Comparison of ENCODE assay signal across 31 mouse cellular contexts in the genomic region with DNA sequence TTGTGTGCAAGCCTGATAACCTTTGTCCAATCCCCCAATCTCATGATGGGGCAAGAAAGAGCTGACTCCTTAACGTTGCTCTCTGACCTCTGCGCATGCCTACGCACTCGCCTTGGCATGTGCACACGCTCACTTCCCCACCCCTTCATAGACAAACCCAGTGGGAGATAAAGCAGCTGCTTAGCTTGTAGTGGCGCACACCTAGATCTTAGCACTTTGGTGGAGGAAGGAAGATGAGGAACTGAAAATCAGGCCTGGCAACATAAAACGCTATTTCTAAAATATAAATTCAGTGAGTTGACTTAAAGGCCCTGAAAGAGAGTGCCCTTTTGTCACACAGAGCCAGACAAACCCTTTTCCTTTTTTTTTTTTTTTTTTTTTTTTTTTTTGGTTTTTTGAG. TPM values are rescaled to one million over a fixed set of nuclear protein-coding genes. Genes with fewer than 3 reads are reported as not detected.
A peak's percentile ranks its signal among the peaks of the same experiment; 100 is the strongest.
DNase-seq lines count a peak whose midpoint lies in the region; ATAC-seq and TF ChIP-seq lines count a peak whose summit lies in the region.
"Had no signal": no experiment of that assay in that cellular context is flagged by ENCODE, and none has a peak within 500 bp of the region (broad histone marks: within the 10 kb centered on the region; RNA-seq: fewer than 3 reads in every experiment).

No protein-coding gene starts in this region.

- H3K9ac ChIP-seq in CH12.LX (ENCODE audit: insufficient read depth, low read depth), result no peak overlapping the region
- H3K9ac ChIP-seq: embryonic facial prominence, embryonic 12.5 days; hindbrain, embryonic 13.5 days; limb, embryonic 12.5 days; neural tube, embryonic 13.5 days; stomach, embryonic 15.5 days had no signal

- TF ChIP-seq POLR2A in CH12.LX (IDR thresholded peaks at IDR 0.05; ENCODE audit: low read depth, low read length), result no peak

- peak; percentile 52 for TF ChIP-seq EP300 in CH12.LX (IDR thresholded peaks at IDR 0.05; ENCODE audit: low read length)

- no peaks in the 10 kb centered on the region for H3K79me2 ChIP-seq in CH12.LX (replicated peaks; ENCODE audit: control insufficient read depth, extremely low read depth, insufficient read depth, poor library complexity, severe bottlenecking)

- H3K27ac ChIP-seq in CH12.LX (ENCODE audit: insufficient read depth, low read depth), result no peak overlapping the region
- H3K27ac ChIP-seq: embryonic facial prominence, embryonic 12.5 days; hindbrain, embryonic 13.5 days; kidney, postnatal 0 days; limb, embryonic 12.5 days; midbrain, embryonic 10.5 days; neural tube, embryonic 13.5 days; stomach, embryonic 15.5 days had no signal

- peak; percentile 93 for ATAC-seq in granulocyte monocyte progenitor cell, adult 5-6 weeks (replicated peaks; ENCODE audit: poor library complexity, severe bottlenecking)
- peak; percentile 95 for ATAC-seq in neutrophil, adult 5-6 weeks (ENCODE audit: extremely low read depth, insufficient number of reproducible peaks, low FRiP score, poor library complexity, severe bottlenecking)
- ATAC-seq: forebrain, embryonic 14.5 days; intestine, embryonic 16.5 days had no signal

- peaks cover 9 to 59% of the 10 kb centered on the region in 2 experiments for H3K36me3 ChIP-seq in CH12.LX (replicated peaks in 1 of 2; ENCODE audit: control insufficient read depth in 1 of 2, insufficient read depth in 1 of 2, low read length in 1 of 2)

- intact Hi-C loops in heart, postnatal 25 days (cut with DNase I), result no loop called here

- in situ Hi-C loops in CH12.LX (cut with MboI; ENCODE audit: low pct_ligation_motif_present, low pct_unique_long_range_greater_than_20kb, low sequenced_read_pairs), result loop anchor here (10.0 kb wide), 1 partner anchor 46 kb away; no protein-coding TSS in a partner anchor

- dilution Hi-C loops in CH12.LX (cut with MboI; ENCODE audit: extremely low pct_ligation_motif_present, extremely low pct_unique_long_range_greater_than_20kb, low sequenced_read_pairs), result no loop called here

- H3K4me2 ChIP-seq in CH12.LX (ENCODE audit: insufficient read depth, low read depth, poor library complexity, severe bottlenecking), result no peak overlapping the region
- H3K4me2 ChIP-seq: embryonic facial prominence, embryonic 12.5 days; heart, embryonic 11.5 days; hindbrain, embryonic 13.5 days; limb, embryonic 12.5 days; neural tube, embryonic 13.5 days; stomach, embryonic 15.5 days had no signal

- TF ChIP-seq RAD21 in CH12.LX (IDR thresholded peaks at IDR 0.05; ENCODE audit: low read depth, low read length), result no peak

- TF ChIP-seq CTCF in CH12.LX (conservative IDR thresholded peaks at IDR 0.05 in 1 of 2, IDR thresholded peaks at IDR 0.05 in 1 of 2; ENCODE audit: low read depth in 2 of 2, low read length in 2 of 2), result no peak

- peaks cover 3 to 12% of the 10 kb centered on the region in 2 experiments for H3K4me1 ChIP-seq in CH12.LX (ENCODE audit: control insufficient read depth in 1 of 2, insufficient read depth in 2 of 2)
- H3K4me1 ChIP-seq: embryonic facial prominence, embryonic 12.5 days; hindbrain, embryonic 13.5 days; limb, embryonic 12.5 days; midbrain, embryonic 10.5 days; neural tube, embryonic 13.5 days; stomach, embryonic 15.5 days had no signal

- no peaks in the 10 kb centered on the region for H3K27me3 ChIP-seq in CH12.LX (replicated peaks)
- H3K27me3 ChIP-seq: embryonic facial prominence, embryonic 12.5 days; hindbrain, embryonic 13.5 days; limb, embryonic 12.5 days; neural tube, embryonic 13.5 days; stomach, embryonic 15.5 days had no signal

- DNase-seq in A20 (ENCODE audit: low read depth, low spot score) (peak; percentile 90), CH12.LX (ENCODE audit: extremely low read depth) (peak; percentile 79)
- DNase-seq in urinary bladder, adult 18-20 months (ENCODE audit: low spot score in 2 of 2), result no peak
- DNase-seq in right cerebral cortex, adult 2 months (ENCODE audit: low spot score in 2 of 2), result no peak
- DNase-seq in heart, postnatal 25 days (ENCODE audit: low spot score), result no peak
- DNase-seq: adrenal gland, adult 2 months; cerebellum, adult 11 months; cerebellum, adult 9-10 months; cerebellum, postnatal 36 days; embryo, embryonic 11 days; gastrocnemius, postnatal 14 days; heart, adult 18-20 months; heart, postnatal 4 days; kidney, adult 8-10 months; kidney, postnatal 4 days; layer of hippocampus, postnatal 36 days; lung, postnatal 4 days; right cerebral cortex, postnatal 14 days; thymus, postnatal 14 days had no signal

- H3K9me3 ChIP-seq in CH12.LX (replicated peaks; ENCODE audit: low read length), result no peaks in the 10 kb centered on the region
- H3K9me3 ChIP-seq: embryonic facial prominence, embryonic 12.5 days; hindbrain, embryonic 13.5 days; limb, embryonic 12.5 days; midbrain, embryonic 10.5 days; neural tube, embryonic 13.5 days; stomach, embryonic 15.5 days had no signal

- H3K4me3 ChIP-seq in CH12.LX (replicated peaks in 1 of 3; ENCODE audit: low read depth in 2 of 3, low read length in 2 of 3, poor library complexity in 1 of 3), result no peak overlapping the region
- H3K4me3 ChIP-seq: embryonic facial prominence, embryonic 12.5 days; hindbrain, embryonic 13.5 days; limb, embryonic 12.5 days; midbrain, embryonic 10.5 days; neural tube, embryonic 13.5 days; stomach, embryonic 15.5 days had no signal

TF ChIP-seq in CH12.LX, 34 proteins besides CTCF, POLR2A, EP300 and RAD21:
- TF ChIP-seq IRF4 (IDR thresholded peaks at IDR 0.05; ENCODE audit: low read depth, low read length) (peak; percentile 51; the same call in 1 of the 2 replicates), NRF1 (IDR thresholded peaks at IDR 0.05; ENCODE audit: low read depth, low read length) (peak; percentile 77), ZKSCAN1 (IDR thresholded peaks at IDR 0.05; ENCODE audit: borderline replicate concordance, low read depth, low read length) (no peak), BHLHE40 (IDR thresholded peaks at IDR 0.05; ENCODE audit: low read depth, low read length) (peak; percentile 61), E2F4 (IDR thresholded peaks at IDR 0.05; ENCODE audit: insufficient replicate concordance, low read depth, low read length) (no peak)

RNA-seq across cellular contexts. Expression of a gene that starts 17.9 kb away (rescaled TPM):
- total RNA-seq in CH12.LX (2012; rRNA removed) (123 and 147 TPM in 2 replicates), CH12.LX (2014; rRNA removed) (223 and 261 TPM in 2 replicates)
- 166 and 208 TPM in 2 replicates for polyA plus RNA-seq in CH12.LX (2012; ENCODE audit: insufficient read length, low read depth)
- 64.5 and 70.8 TPM in 2 replicates for total RNA-seq in granulocyte monocyte progenitor cell, adult 5-6 weeks (2014; fragmentation: Nextera tagmentation)
- 229 and 234 TPM in 2 replicates for total RNA-seq in granulocyte monocyte progenitor cell, adult 5-6 weeks (2017)
- total RNA-seq in neutrophil, adult 5-6 weeks (2017), result 179 and 180 TPM in 2 replicates
- 10 to 100 TPM; 10.1 to 11.5 TPM for total RNA-seq in heart, postnatal 25 days (2021)

RNA-seq across cellular contexts. Expression of a gene that starts 22.6 kb away (rescaled TPM):
- total RNA-seq in CH12.LX (2012; rRNA removed) (112 and 128 TPM in 2 replicates), CH12.LX (2014; rRNA removed) (92.9 and 97.2 TPM in 2 replicates)
- 107 and 110 TPM in 2 replicates for polyA plus RNA-seq in CH12.LX (2012; ENCODE audit: insufficient read length, low read depth)
- 81.8 and 96.0 TPM in 2 replicates for total RNA-seq in granulocyte monocyte progenitor cell, adult 5-6 weeks (2014; fragmentation: Nextera tagmentation)
- 44.8 and 46.8 TPM in 2 replicates for total RNA-seq in granulocyte monocyte progenitor cell, adult 5-6 weeks (2017)
- 23.1 and 30.7 TPM in 2 replicates for total RNA-seq in neutrophil, adult 5-6 weeks (2017)
- 10 to 100 TPM; 72.6 to 81.0 TPM for total RNA-seq in heart, postnatal 25 days (2021)

RNA-seq across cellular contexts. Expression of a gene that starts 22.8 kb away (rescaled TPM):
- total RNA-seq in CH12.LX (2012; rRNA removed) (15.8 and 16.7 TPM in 2 replicates), CH12.LX (2014; rRNA removed) (19.3 and 21.9 TPM in 2 replicates)
- polyA plus RNA-seq in CH12.LX (2012; ENCODE audit: insufficient read length, low read depth), result 19.8 and 20.0 TPM in 2 replicates
- total RNA-seq in granulocyte monocyte progenitor cell, adult 5-6 weeks (2014; fragmentation: Nextera tagmentation), result 20.6 and 28.2 TPM in 2 replicates
- 27.9 and 28.1 TPM in 2 replicates for total RNA-seq in granulocyte monocyte progenitor cell, adult 5-6 weeks (2017)
- total RNA-seq in neutrophil, adult 5-6 weeks (2017), result 58.0 and 59.8 TPM in 2 replicates
- total RNA-seq in heart, postnatal 25 days (2021), result 10 to 100 TPM; 34.0 to 34.1 TPM

RNA-seq across cellular contexts. Expression of a gene that starts 22.9 kb away (rescaled TPM):
- total RNA-seq in CH12.LX (2012; rRNA removed) (61.4 and 72.5 TPM in 2 replicates), CH12.LX (2014; rRNA removed) (105 TPM in 2 replicates)
- 98.3 and 112 TPM in 2 replicates for polyA plus RNA-seq in CH12.LX (2012; ENCODE audit: insufficient read length, low read depth)
- total RNA-seq in granulocyte monocyte progenitor cell, adult 5-6 weeks (2014; fragmentation: Nextera tagmentation), result 52.6 and 57.0 TPM in 2 replicates
- total RNA-seq in granulocyte monocyte progenitor cell, adult 5-6 weeks (2017), result 52.2 and 70.0 TPM in 2 replicates
- total RNA-seq in neutrophil, adult 5-6 weeks (2017), result 35.0 and 35.8 TPM in 2 replicates
- total RNA-seq in heart, postnatal 25 days (2021), result 10 to 100 TPM; 29.9 to 36.2 TPM

Comparison
In these comparisons a context has a peak if more than half of its experiments do, and no peak if none do; other contexts are left out.
1. DNase-seq: peak in A20 (single experiment) and CH12.LX (single experiment); none in urinary bladder, adult 18-20 months (0 of 2), right cerebral cortex, adult 2 months (0 of 2) and heart, postnatal 25 days (single experiment).
2. RNA of a gene that starts 17.9 kb away (total RNA-seq): 64.5 to 234 TPM in granulocyte monocyte progenitor cell, adult 5-6 weeks, 123 to 261 TPM in CH12.LX and 179 to 180 TPM in neutrophil, adult 5-6 weeks; 10.1 to 11.5 TPM in heart, postnatal 25 days; every median in the first group is over 4 times any median in the second.